Mouse (Mus musculus): ENCODE measurements around the gene Prr13.

The Prr13 gene

GRCm38 (mm10) chr15:102461430-102462075 is 2.7 kb downstream of the Prr13 start:
- no peak for DNase-seq

- no peak for DNase-seq
Measured at GRCm38 (mm10) chr15:102463666-102464065, 4.8 kb downstream of the Prr13 start.

GRCm38 (mm10) chr15:102468675-102469370 is 10.0 kb downstream of the Prr13 start:
- no peak for DNase-seq

- DNase-seq: peak; percentile 97
Measured at GRCm38 (mm10) chr15:102470183-102470604, 11.4 kb downstream of the Prr13 start, which contains the start of gene Pcbp2. Gene Pcbp2, plus strand, starts transcription at chr15:102470539.

- peak; percentile 83 for DNase-seq
Measured at GRCm38 (mm10) chr15:102470605-102471294, 11.9 kb downstream of the Prr13 start.

GRCm38 (mm10) chr15:102471295-102471645 is 12.4 kb downstream of the Prr13 start:
- DNase-seq: no peak

GRCm38 (mm10) chr15:102471727-102472126 is 12.9 kb downstream of the Prr13 start:
- DNase-seq: no peak

GRCm38 (mm10) chr15:102473246-102473645 is 14.4 kb downstream of the Prr13 start:
- DNase-seq: no peak

- DNase-seq: no peak
Measured at GRCm38 (mm10) chr15:102474520-102474919, 15.7 kb downstream of the Prr13 start.

GRCm38 (mm10) chr15:102483136-102483535 is 24.3 kb downstream of the Prr13 start:
- DNase-seq: no peak

- DNase-seq: no peak
Measured at GRCm38 (mm10) chr15:102485853-102486252, 27.0 kb downstream of the Prr13 start.

- no peak for DNase-seq
Measured at GRCm38 (mm10) chr15:102487664-102488063, 28.8 kb downstream of the Prr13 start.

- DNase-seq: no peak
Measured at GRCm38 (mm10) chr15:102498322-102498721, 39.5 kb downstream of the Prr13 start.

GRCm38 (mm10) chr15:102499370-102499769 is 40.5 kb downstream of the Prr13 start:
- DNase-seq: no peak

- no peak for DNase-seq
Measured at GRCm38 (mm10) chr15:102499851-102500250, 41.0 kb downstream of the Prr13 start.

GRCm38 (mm10) chr15:102500479-102500878 is 41.7 kb downstream of the Prr13 start:
- DNase-seq: no peak

- DNase-seq: no peak
Measured at GRCm38 (mm10) chr15:102501084-102501814, 42.4 kb downstream of the Prr13 start.

GRCm38 (mm10) chr15:102502254-102502840 is 43.5 kb downstream of the Prr13 start:
- no peak for DNase-seq

GRCm38 (mm10) chr15:102503447-102503846 is 44.6 kb downstream of the Prr13 start, which contains the start of gene Gm10337:
Gene Gm10337, plus strand, starts transcription at chr15:102503722.
- no peak for DNase-seq

GRCm38 (mm10) chr15:102503924-102504782 is 45.3 kb downstream of the Prr13 start:
- DNase-seq: no peak

GRCm38 (mm10) chr15:102505073-102505769 is 46.4 kb downstream of the Prr13 start:
- DNase-seq: no peak

Data from layer of hippocampus, adult 9-11 months (tissue).